Mouse (Mus musculus) kidney, postnatal 25 days (tissue): ENCODE measurements around the gene Esd.

ENCODE experiments used
- DNase-seq, 2 experiments: peaks; one replicate each; pipeline ENCODE4 v3.0.0; 2021; ENCODE audit warnings: mixed read lengths in 2 of 2

The Esd gene

GRCm38 (mm10) chr14:74732079-74732783, at the start of gene Esd:
Esd (plus strand) TSS chr14:74732297.
- DNase-seq = peak; percentile 95 to 98

- DNase-seq = no peak
Observed at GRCm38 (mm10) chr14:74684298-74684978, 47.7 kb upstream of the Esd start.

GRCm38 (mm10) chr14:74691963-74692362, 40.1 kb upstream of the Esd start:
- DNase-seq = no peak

GRCm38 (mm10) chr14:74696766-74697165, 35.3 kb upstream of the Esd start:
- DNase-seq = no peak

GRCm38 (mm10) chr14:74697432-74697831, 34.7 kb upstream of the Esd start:
- DNase-seq = no peak

GRCm38 (mm10) chr14:74699241-74699640, 32.9 kb upstream of the Esd start:
- no peak for DNase-seq

- no peak for DNase-seq
Observed at GRCm38 (mm10) chr14:74703930-74704329, 28.2 kb upstream of the Esd start.

- DNase-seq = peak in 1 of 2 experiments; percentile 65
Observed at GRCm38 (mm10) chr14:74709054-74709453, 23.0 kb upstream of the Esd start.

GRCm38 (mm10) chr14:74723541-74723940, 8.6 kb upstream of the Esd start:
- DNase-seq = peak in 1 of 2 experiments; percentile 16

- DNase-seq = peak; percentile 46 to 69
Observed at GRCm38 (mm10) chr14:74731221-74732078, 647 bp upstream of the Esd start.

- DNase-seq = no peak
Observed at GRCm38 (mm10) chr14:74733397-74733796, 1.3 kb downstream of the Esd start.

- DNase-seq = peak; percentile 61 to 67
Observed at GRCm38 (mm10) chr14:74735471-74735870, 3.4 kb downstream of the Esd start.

- DNase-seq = no peak
Observed at GRCm38 (mm10) chr14:74736850-74737249, 4.8 kb downstream of the Esd start.

GRCm38 (mm10) chr14:74764191-74764918, 32.3 kb downstream of the Esd start:
- peak; percentile 83 to 88 for DNase-seq

GRCm38 (mm10) chr14:74767892-74768291, 35.8 kb downstream of the Esd start:
- DNase-seq = no peak

- no peak for DNase-seq
Observed at GRCm38 (mm10) chr14:74774046-74774619, 42.0 kb downstream of the Esd start.

- DNase-seq = no peak
Observed at GRCm38 (mm10) chr14:74784243-74784934, 52.3 kb downstream of the Esd start.

GRCm38 (mm10) chr14:74787717-74788116, 55.6 kb downstream of the Esd start:
- no peak for DNase-seq

GRCm38 (mm10) chr14:74788766-74789165, 56.7 kb downstream of the Esd start:
- peak; percentile 40 to 49 for DNase-seq

- no peak for DNase-seq
Observed at GRCm38 (mm10) chr14:74790535-74790934, 58.4 kb downstream of the Esd start.

GRCm38 (mm10) chr14:74792793-74793192, 60.7 kb downstream of the Esd start:
- no peak for DNase-seq

- no peak for DNase-seq
Observed at GRCm38 (mm10) chr14:74794931-74795330, 62.8 kb downstream of the Esd start.
